Mouse (Mus musculus) layer of hippocampus, adult 9-11 months (tissue): ENCODE results near the gene Vmn1r174.
"Not testable (repeated sequence)": the region's sequence is repeated elsewhere in the genome, so short reads cannot be mapped to it uniquely, and the experiment has no call there.

Experiments used
- DNase-seq: peaks from one replicate; pipeline ENCODE4 v3.0.0; 2022

Gene Vmn1r174

GRCm38 (mm10) chr7:23751970-23752369 lies at the start of gene Vmn1r174:
TSS of gene Vmn1r174 (plus strand) at chr7:23752270.
- not testable (repeated sequence) for DNase-seq

DNA sequence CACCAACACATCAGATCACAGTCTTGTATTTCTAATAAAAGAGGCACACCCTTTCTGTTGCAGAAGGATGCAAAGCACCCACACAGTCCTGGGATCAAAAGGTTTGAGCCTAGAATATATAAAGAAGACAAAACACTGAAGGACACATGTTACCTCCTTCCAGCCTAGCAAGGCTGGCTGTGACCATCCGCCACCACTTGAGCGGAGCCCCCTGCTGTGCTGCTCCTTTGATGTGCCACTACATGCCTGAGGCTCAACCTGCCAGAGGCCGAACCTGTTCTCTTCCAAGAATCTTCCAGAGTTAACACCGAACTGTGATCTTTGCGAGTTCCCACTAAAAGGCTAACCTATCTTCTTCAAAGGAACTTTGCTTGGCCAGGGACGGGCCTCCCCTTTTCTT lies 32.5 kb downstream of the Vmn1r174 start:
- DNase-seq: no peak

DNA sequence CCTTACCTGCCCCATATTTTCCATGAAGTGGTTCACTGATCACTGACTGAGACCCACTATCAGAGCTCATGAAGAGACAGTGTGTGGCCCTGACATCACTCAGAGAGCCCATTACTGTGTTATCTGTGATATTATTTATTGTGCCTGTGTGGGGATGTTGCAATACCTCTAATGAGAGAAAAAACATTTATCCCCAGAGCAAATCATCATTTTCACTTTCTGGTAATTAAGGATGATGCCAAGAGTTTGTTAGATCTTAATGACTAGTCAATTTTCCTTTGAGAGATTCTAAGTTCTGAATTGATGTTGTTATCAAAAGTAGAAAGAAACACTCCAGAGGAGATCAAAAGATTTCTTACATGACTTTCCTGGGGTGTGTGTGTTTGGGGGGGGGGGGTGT lies 58.5 kb downstream of the Vmn1r174 start, which contains the start of gene Vmn1r175:
TSS of gene Vmn1r175 (minus strand) at position 101 of the 400 bp plus-strand sequence.
- DNase-seq: not testable (repeated sequence)
